Mouse (Mus musculus) WW6 (cell line): ENCODE data around the gene Trip13.

Experiments
- DNase-seq: peaks from one replicate; pipeline ENCODE4 v3.0.0-alpha.2; 2013; ENCODE audit warnings: low read depth, low spot score

Trip13 gene

DNA sequence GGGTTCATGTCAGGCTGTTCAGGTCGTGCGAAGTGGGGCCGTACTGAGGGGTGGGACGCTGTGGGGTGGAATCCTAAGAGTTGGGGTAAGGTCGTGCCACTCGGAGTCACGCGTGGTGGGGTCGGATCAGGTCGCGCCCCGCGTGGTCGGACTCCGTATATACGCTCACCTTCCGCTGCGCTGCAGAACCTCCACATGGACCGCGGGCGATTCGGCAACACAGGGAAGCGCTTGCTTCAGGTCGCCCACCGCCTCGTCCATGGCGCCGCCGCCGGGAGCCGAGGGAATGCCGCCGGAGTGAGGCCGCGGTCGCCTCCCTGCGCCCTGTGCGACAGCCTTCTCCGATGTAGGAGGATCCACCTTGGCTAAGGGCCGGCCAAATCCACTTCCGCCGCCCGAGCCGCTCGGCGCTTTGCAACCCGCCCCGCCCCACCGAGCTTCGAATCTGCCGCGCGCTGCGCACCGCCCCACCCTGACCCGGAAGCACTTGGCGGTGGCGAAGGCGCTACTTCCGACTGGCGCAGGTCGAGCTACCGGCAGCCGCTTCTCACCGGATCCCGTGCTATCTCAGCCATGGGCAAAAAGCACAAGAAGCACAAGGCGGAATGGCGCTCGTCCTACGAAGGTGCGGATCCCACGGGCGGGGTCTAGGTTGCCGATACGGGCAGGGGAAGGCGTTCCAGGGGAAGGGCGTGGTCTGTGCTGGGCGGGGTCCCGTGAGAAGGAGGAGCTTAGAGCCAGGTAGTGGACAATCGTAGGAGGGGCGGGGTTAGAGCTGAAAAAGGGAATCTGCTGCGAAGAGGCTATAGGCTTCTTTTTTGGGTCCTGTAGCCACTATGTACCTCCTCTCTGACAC, at the start of gene Trip13, which contains the start of gene Brd9:
Gene Trip13 (minus strand): TSS at position 464 of the 856 bp plus-strand sequence.
Gene Brd9 (plus strand): TSS at position 491 of the 856 bp plus-strand sequence.
- DNase-seq: peak; percentile 83

DNA sequence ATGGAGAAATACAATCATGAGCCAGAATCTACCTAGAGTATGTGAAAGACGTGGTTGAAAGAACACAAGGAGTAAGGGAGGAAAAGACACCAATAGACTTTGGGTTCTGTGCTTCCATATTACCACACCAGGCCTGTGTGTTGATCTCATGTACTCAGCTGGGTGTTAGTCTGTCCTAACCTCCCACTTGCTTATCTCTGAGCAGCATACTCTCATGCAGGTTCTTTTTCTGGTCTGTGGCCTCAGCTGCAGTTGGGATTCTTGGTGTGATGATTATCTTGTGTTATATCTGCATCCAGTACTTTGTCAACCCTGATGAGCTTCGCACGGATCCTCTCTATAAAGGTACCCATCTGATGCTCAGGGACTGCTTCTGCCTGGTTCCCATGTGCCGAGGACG, 39.4 kb upstream of the Trip13 start:
- no peak for DNase-seq

DNA sequence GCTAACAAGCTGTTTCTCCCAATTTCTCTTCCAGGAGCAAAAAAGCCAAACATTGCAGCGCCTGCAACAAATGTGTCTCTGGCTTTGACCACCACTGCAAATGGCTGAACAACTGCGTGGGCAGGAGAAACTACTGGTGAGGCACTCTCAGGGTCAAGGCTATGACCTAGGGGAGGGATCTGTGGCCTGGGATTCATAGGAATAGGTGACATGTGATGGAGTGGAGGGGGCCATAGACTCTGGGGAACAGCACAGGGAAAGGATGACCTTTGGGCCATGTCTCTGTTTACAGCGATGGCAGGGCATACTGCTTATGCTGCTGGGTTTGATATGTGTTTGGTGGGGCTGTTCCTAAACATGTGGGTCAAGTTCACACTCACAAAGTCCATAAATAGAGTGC, 36.9 kb upstream of the Trip13 start:
- DNase-seq: no peak

DNA sequence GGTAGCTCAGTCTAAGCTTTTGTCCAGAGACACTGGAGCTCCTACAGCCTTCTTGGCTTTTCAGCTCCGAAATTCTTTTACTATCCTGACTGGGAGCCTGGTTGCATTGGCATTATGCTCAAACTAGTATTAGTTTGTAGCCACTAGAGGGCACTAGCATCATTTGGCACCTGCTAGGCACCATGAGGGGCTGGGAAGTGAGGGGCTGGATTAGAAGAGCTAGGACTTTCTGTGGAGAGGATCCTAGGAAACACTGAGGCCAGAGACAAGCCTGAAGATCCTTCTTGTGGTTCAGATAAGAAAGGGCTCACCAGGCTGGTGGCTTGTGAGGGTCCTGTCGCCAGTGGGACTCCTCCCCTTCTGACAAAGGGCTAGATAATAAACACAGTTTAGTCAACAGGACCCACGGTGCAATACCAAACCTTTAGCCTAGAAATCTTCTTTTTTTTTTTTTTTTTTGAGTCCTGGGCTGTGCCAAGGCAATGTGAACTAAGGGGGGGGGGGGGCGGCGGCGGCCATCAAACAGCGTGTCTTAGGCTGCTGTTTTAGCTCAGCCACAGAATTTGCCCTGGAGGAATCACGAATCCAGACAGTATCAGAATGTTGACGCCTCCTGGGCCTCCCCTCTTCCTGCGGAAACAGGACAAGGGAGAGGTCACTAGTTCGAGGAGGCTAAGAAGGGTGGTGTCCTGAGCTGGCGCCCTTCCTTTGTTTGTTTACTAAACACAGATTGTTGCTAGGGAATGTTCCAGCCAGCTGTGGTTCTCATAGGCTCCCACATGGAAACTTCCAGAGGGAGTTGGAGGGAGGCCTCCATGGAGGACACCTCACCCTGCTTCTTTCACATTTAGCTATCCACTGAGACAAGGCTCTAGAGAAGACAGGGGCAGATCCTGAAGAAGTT, 33.2 kb upstream of the Trip13 start:
- peak; percentile 50 for DNase-seq

DNA sequence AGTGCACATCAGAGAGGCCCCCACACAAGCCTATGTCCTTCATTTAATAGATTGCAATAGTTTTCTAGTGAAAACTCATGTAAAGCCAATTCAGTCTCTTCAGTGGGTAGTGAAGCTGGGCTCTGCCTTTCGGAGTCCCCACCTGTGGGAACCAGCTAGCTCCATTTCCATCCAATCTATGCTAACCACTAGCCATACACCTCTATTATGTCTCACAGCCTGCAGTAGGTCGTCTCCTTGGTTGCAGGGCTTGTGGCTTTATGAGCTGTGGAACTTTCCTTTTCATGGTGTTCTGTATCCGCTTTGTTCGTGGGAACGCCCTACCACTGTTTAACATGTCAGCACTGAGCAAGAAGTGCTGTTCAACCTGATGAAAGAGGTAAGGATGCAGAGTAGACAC, 26.0 kb upstream of the Trip13 start, which contains the start of gene Zdhhc11:
Gene Zdhhc11 (plus strand): TSS at position 301 of the 400 bp plus-strand sequence.
- DNase-seq: no peak

DNA sequence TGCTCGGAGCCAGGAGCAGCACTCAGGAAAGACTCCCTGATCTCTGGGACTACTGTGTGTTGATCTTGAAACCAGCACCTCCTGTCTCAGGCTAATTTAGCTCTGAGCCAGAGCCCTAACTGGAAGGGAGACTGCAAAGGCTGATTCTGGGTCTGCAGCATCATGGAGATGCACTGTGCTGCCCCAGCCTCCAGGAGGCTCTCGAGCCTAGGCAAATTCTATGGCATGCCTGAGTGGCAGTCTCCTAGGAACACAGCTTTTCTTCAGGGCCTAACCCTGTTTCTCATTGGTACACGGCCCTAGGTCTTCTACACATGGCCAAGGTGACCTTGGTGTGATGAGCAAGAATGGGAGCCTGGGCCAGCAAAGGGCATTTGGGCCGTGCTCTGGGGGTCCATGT, 23.6 kb upstream of the Trip13 start:
- DNase-seq: no peak

DNA sequence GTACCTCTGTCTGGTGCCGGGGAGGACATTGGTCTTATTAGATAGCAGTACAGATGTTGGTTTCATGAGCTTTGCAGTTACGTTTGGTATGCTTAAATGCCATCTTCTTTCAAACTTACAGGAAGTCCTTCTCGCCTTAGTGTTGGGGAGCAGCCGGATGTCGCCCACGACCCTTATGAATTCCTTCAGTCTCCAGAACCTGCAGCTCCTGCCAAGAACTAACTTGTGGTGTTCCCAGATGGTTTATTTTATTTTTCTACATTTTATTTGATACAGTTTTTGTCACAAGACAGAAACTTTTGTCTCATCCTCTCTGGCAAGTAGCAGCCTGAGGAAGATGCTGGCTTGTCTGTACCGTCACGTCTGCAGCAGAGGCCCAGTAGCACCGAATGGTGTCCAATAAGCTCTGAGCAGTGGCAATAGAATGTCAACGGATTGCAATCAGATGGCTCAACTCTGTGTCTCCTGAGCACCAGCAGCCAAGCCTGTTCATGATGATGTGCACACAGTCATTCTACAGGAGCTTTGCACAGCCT, 22.6 kb upstream of the Trip13 start:
- DNase-seq: no peak

DNA sequence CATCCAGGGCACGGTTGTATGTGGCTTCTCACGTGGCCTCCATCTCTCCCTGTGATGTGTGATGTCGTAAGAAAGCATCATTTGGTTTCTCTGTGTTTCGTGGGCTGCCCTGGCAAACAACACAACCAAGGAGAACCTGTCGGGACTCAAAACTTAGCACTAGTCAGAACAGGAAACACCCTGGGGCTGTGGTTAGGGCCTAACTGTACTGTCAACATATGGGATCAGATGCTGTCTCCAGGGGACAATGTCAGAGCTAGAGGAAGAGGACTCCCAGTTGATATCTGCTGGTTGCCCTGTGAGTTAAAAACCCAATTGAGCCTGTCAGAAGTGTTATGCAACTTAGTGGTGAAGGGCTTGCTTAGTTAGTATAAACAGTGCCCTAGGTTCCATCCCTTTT, 17.9 kb upstream of the Trip13 start:
- no peak for DNase-seq

DNA sequence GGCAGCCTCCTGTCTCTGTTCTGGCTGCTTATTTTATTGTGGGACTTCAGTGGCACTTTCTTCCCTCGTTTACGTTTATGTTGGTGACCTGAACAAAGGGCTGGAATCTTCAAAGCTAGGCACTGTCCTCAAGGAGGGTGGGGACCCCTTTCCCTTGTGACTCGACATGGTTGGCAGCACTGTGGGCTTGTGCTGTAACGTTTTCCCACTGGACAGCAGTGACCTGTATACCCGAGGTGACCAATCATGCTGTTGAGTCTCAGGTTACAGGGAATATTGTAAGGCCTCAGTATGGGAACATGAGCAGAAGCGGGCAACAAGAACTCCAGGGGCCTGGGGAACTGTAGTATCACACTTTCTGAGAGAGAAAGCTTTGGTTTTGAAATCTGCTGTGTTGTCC, 17.1 kb upstream of the Trip13 start:
- DNase-seq: no peak

DNA sequence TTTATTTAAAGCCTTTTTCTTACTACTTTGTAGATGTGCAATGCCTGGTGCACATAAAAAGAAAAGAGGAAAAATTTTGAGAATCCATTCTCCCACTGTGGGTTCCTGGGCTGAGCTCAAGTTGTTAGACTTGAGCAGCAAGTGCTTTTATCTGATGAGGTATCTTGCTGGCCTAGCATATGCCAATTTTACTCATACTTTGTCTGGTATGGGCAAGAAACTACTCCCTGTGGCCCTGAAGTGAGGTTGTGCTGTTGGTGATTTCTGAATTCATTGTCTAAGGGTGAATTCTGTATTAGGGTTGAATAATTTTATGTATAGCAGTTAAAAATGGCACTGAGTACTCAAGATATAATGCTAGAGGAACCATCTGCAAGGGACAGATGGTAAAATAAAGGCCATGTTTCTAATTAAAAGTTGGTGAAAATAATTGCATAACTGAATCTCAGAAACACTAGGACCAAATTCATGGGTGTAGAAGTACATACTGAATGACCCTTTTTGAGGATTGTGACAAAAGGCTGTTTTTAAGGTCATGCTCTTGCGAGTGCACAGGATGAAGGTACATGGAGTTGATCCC, 16.1 kb upstream of the Trip13 start:
- no peak for DNase-seq

DNA sequence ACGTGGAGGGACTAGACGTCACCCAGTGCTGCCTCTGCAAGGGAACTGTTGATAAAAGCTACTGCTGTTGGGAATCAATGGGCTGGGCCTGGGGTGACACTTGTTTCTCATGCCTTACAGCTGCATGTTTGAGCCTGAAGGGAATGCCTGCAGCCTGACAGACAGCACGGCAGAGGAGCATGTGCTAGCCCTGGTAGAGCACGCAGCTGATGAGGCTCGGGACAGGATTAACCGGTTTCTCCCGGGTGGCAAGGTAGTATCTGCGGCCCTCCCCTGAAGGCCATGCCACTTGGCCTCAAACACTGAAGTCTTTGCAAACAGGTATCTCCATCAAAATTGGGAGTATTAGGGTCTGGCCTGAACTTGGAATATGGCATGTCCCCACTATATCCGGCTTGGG, 7.0 kb upstream of the Trip13 start:
- no peak for DNase-seq

DNA sequence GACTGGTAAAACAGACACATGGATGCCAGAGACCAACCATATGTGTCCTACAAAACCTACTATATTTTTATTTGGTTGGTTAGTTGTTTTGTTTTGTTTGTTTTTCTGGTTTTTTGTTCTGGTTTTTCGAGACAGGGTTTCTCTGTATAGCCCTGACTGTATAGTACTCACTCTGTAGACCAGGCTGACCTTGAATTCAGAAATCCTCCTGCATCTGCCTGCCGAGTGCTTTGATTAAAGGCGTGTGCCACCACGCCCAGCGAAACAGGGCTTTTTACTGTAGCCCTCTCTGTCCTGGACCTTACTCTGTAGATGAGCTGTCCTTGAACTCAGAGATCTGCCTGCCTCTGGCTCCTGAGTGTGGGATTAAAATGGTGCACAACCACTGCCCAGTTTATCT, 1.5 kb upstream of the Trip13 start:
- DNase-seq: no peak

DNA sequence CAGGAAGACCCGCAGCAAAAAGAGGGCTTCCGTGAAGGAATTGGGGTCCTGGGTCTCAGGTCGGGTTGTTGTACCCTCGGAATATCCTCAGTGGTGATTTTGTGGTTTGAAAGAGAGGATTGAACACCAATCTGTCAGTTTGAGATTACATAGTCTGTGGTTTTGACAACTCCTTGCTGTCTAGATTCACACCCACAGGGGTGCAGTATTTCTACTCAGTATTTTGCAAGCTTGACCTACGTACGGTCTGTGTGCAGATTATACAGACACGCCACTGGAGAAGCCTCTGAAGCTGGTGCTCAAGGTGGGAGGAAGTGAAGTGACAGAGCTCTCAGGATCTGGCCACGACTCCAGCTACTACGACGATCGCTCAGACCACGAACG, 585 bp upstream of the Trip13 start:
- DNase-seq: no peak

DNA sequence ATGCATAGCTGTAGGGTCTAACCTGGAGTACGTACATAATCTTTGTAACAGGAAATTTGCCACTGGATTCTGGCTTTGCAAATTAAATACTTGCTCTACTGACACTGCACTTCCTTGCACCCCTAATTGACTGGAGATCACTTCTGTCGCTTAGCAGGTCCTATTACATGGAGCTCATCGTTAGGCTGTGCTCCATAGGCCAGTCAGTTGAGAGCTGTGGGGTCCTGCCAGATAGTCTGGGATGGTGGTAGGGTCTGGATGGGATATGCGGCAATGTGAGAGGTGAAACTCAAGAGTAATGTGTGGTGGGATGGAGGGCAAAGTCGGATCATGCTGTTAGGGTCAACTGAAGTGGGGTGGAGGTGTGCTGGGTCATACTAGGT, 655 bp downstream of the Trip13 start:
- no peak for DNase-seq

DNA sequence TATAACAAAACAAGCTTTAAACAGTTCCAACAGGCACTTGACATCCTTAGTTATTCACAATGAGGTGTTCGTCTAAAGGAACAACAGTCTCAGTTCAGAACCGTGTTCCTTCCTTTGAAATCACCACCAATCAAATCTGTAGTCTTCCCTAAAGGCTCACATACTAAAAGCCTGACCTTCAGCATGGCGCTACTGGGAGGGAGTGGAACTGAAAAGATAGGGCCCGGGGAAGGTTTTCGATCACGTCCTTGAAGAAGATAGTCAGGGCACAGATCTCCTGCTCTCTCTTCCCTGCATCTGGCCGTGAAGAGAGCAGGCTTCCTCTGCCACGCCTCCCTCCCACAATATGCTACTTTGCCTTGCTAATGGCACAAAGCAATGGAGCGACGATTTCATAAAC, 5.4 kb downstream of the Trip13 start:
- no peak for DNase-seq

DNA sequence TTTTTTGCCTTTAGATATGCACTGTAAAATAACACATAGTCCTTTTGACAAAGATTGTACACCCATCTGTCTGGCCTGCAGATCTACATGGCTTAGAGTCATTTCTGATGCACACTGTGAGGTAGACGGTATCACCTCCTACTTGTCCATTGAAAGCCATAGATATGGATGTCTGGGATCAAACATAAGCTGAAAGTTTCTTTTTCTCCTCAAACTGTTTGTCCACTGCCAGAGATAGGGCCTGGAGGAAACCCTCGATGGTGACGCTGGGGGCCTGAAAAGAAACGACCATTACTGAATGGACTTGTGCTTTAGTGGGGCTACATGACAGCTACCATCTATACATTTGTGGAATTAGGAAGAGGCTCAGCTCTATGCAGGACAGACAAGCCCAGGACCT, 24.5 kb downstream of the Trip13 start:
- no peak for DNase-seq

DNA sequence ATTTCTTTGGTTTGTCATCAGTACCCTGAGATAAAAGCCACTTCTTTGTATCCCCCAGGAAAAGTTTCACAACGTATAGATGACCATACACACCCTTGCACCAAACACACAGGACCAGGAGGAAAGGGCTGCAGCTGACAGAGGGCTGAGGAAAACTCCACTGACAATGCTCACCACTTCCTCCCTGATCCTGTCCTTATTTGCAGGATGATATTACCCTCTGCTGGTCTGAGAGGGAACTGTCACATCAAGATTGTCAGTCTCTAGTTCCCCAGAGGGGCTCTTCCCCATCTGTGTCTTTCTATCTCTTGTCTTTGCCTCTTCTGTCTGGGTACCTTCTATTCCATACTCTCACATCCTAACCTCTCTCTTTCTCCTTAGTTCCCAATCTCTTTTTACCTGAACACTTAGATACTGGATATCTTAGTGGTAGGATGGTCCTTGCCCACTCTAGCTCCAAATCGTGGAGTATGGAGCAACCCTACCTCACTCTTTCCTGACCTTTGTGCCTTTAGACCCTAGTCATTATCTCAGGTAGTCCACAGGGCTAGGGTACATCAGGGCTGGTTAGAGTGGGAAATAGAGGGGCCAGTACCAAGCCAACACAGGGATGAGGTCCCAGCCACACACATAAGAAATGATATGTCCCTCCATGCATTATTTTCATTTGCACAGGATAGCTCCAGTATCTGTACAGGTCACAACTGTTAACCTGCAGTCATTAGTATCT, 29.7 kb downstream of the Trip13 start:
- no peak for DNase-seq

DNA sequence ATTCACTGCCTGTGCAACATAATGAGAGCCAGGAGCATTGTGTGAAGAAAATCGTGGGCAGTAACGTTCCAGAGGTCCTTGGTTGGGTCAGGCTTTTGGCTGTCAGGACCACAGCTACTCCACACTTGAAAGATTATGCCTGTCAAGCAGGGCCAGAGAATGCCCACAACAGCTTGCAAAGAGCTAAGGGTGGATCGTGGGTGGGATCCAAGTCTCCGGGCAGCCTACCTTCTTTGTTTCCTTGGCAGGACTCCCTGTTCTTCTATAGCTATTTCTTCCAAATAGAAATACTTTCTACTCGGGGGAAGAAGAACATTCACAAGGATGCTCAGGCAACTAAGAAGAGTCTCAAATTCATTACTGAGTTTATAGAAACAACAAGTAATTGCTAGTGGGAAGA, 30.4 kb downstream of the Trip13 start:
- DNase-seq: no peak

DNA sequence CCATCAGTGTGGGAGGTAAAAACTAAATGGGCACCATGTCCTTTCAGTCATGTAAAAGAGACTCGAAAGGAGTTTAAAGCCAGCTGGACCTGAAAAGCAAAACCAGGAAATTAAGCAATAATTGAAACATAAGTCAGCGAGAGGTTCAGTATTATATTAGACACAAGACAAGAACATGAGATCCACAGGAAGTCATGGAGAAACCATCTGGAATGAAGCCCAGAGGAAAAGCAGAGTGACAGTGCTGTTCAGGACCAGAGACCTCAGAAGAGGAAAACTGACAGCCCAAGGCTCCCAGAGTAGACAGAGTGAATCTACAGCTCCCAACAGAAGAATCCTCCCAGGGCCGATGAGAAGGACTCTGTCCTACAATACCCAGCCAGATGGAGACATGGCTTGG, 40.0 kb downstream of the Trip13 start:
- DNase-seq: no peak

DNA sequence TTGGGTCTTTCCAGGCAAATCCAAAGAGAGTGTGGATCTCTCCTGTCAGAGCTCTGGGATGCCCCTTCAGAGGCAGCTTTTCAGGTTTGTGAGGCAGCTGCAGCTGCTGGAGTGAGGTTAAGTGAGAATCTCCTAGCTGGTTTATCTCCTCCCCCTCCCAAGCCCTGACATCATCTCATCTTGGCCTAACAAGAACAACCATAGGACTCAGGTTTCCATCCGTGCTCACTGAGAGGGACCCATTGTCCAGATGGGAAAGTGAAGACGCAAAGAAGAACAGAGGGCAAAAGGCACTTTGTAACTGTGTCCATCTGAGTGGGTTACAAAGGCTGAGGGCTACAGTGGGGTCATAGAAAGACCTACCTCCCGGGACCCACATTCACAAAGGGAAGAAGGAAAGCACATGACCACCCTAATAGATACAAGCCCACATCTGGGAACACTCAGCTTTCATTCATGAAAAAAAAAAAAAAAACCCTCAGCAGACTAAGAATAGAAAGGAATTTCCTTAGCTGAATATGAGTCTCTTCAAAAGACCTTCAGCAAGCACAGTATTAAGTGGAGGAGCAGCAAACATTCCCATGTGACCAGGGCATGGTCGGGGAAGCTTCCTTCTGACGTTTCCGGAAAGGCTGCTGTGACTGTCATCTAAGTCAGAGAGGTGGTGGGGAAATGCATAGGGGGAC, 44.9 kb downstream of the Trip13 start:
- DNase-seq: no peak

DNA sequence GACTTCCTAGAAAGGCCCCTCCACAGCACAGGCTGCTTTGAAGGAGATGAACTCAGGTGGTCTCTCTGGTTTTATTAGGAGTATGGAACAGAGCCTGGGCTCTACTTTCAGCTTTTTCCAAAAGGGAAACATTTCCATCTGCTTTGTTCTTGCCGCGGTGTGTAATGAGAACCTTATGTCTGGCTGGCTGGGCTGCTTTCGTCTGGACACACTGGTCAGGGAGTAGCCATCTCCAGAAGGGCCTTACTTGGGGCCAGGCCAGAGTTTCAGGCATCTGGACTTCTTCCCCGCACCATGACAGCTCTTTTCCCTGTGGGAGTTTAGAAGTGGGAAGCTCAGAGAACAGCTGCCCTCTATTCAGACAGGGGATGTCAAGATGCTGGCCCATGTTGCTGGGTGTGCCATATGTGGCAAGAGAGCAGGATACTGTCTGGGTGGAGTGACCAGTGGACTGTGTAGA, 50.1 kb downstream of the Trip13 start:
- no peak for DNase-seq
